Mouse (Mus musculus) granulocyte monocyte progenitor cell, adult 5-6 weeks (primary cell): Measurements from ENCODE around the gene Zfp706. TPM values are rescaled to one million over a fixed set of nuclear protein-coding genes. Genes with fewer than 3 reads are reported as not detected.

ENCODE experiments used
- ATAC-seq: replicated peaks from 2 replicates; pipeline ENCODE4 v1.8.0; 2016; ENCODE audit warnings: mild to moderate bottlenecking, moderate TSS enrichment, inconsistent platforms; ENCODE audit not compliant: poor library complexity, severe bottlenecking
- total RNA-seq, 2 experiments: library from RNA; stranded (forward) in 1 of 2; stranded (reverse) in 1 of 2; fragments of 200-712, 200-1000 nt in 1 of 2; fragments of >200 nt in 1 of 2; fragmentation: Nextera tagmentation in 1 of 2; gene quantifications; 2 replicates each; pipeline ENCODE4 v1.2.3; 2014 to 2017

The Zfp706 gene
- total RNA-seq (2014; fragmentation: Nextera tagmentation) (276 TPM in 2 replicates), total RNA-seq (2017) (73.9 and 112 TPM in 2 replicates)

- ATAC-seq = peak; percentile 95
These were observed at the start of gene Zfp706 for GRCm38 (mm10) chr15:37007233-37007958. Gene Zfp706, minus strand, starts transcription at chr15:37007773.

GRCm38 (mm10) chr15:37054582-37054981, 47.0 kb upstream of the Zfp706 start:
- no peak for ATAC-seq

- no peak for ATAC-seq
These were observed 45.7 kb upstream of the Zfp706 start for GRCm38 (mm10) chr15:37053085-37053762.

- ATAC-seq = no peak
These were observed 39.8 kb upstream of the Zfp706 start for GRCm38 (mm10) chr15:37047403-37047802.

- no peak for ATAC-seq
These were observed 39.0 kb upstream of the Zfp706 start for GRCm38 (mm10) chr15:37046586-37046985.

GRCm38 (mm10) chr15:37046131-37046530, 38.6 kb upstream of the Zfp706 start:
- ATAC-seq = no peak

GRCm38 (mm10) chr15:37045456-37045855, 37.9 kb upstream of the Zfp706 start:
- no peak for ATAC-seq

- no peak for ATAC-seq
These were observed 35.0 kb upstream of the Zfp706 start for GRCm38 (mm10) chr15:37042559-37042958.

- ATAC-seq = no peak
These were observed 33.6 kb upstream of the Zfp706 start for GRCm38 (mm10) chr15:37041214-37041613.

GRCm38 (mm10) chr15:37038666-37039065, 31.1 kb upstream of the Zfp706 start:
- no peak for ATAC-seq

GRCm38 (mm10) chr15:37037704-37038103, 30.1 kb upstream of the Zfp706 start:
- no peak for ATAC-seq

GRCm38 (mm10) chr15:37036481-37037156, 29.0 kb upstream of the Zfp706 start:
- ATAC-seq = no peak

GRCm38 (mm10) chr15:37034155-37034554, 26.6 kb upstream of the Zfp706 start:
- ATAC-seq = no peak

GRCm38 (mm10) chr15:37033431-37033830, 25.9 kb upstream of the Zfp706 start:
- ATAC-seq = no peak

- ATAC-seq = no peak
These were observed 24.0 kb upstream of the Zfp706 start for GRCm38 (mm10) chr15:37031334-37032150.

GRCm38 (mm10) chr15:37030929-37031328, 23.4 kb upstream of the Zfp706 start:
- ATAC-seq = no peak

GRCm38 (mm10) chr15:37027956-37028355, 20.4 kb upstream of the Zfp706 start:
- no peak for ATAC-seq

- no peak for ATAC-seq
These were observed 18.9 kb upstream of the Zfp706 start for GRCm38 (mm10) chr15:37026458-37026857.

- ATAC-seq = no peak
These were observed 13.1 kb upstream of the Zfp706 start for GRCm38 (mm10) chr15:37020581-37021245.

- no peak for ATAC-seq
These were observed 11.9 kb upstream of the Zfp706 start for GRCm38 (mm10) chr15:37019434-37019833.
